Mouse (Mus musculus): ENCODE measurements at regions not wholly inside any gene's neighbourhood (a gene's known extent, or its start where the extent isn't known, plus 50 kb on each side); places are given as distances from the start of the nearest gene placed in this dataset.

DNA sequence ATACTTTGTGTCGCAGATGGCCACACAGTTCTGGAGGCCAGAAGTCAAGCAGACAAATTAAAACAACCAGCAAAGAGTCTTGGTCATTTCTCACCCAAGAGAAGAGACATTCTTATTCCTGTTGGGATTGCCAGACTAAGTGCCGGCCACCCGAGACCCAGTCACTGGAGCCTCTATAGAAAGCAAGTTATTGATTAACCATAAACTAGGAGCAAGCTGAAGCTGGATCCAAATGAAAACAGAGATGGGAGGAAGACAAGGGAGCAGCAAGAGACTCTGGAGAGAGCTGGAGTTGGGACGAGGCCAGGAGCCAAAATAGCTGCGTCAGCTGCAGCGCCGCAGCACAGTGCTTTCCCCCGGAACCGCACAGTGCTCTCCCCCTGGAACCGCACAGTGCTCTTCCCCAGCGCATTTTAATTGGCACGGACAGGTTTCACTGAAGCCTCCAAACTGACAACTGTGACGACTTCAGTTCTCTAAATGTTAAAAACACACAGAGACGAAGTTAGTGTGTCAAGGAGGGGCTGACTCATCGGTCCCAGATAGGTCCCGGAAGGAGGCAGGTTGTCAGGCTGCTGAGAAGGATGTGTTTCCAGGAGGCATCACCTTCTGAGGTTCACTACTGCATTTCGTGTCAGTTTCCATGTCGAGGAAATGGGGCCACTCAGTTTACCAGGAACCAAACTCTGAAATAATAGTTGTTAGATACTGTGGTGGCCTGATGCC is 350.6 kb upstream of the Trpc7 start:
- WGBS = 82% methylated on average over 18 of the region's 18 CpGs
- no peaks in the 10 kb centered on the region for H3K36me3 ChIP-seq

GRCm38 (mm10) chr13:57236917-57237316 is 341.1 kb upstream of the Trpc7 start:
- Histone ChIP-seq H3K4me2 (replicated peaks) (no peak overlapping the region), H3K4me3 (no peak overlapping the region), H3K27ac (replicated peaks) (no peak overlapping the region), H3K4me1 (peaks cover 6% of the 10 kb centered on the region), H3K27me3 (no peaks in the 10 kb centered on the region), H3K36me3 (no peaks in the 10 kb centered on the region), H3K9me3 (0 out of 2 replicates have a peak, but pooled peaks cover 3% of the 10 kb centered on the region), H3K9ac (replicated peaks) (no peak overlapping the region)
- no peak for ATAC-seq (ENCODE audit: low FRiP score, low read depth)
- 27% methylated on average over 4 of the region's 4 CpGs for WGBS

More for the DNA sequence above, 350.6 kb upstream of the Trpc7 start:
- ATAC-seq (ENCODE audit: low FRiP score, low read depth) = no peak
- Histone ChIP-seq H3K4me3 (no peak overlapping the region), H3K4me2 (replicated peaks) (no peak overlapping the region), H3K27me3 (no peaks in the 10 kb centered on the region), H3K9ac (replicated peaks) (no peak overlapping the region), H3K9me3 (no peaks in the 10 kb centered on the region), H3K4me1 (no peaks in the 10 kb centered on the region), H3K27ac (replicated peaks) (no peak overlapping the region)

DNA sequence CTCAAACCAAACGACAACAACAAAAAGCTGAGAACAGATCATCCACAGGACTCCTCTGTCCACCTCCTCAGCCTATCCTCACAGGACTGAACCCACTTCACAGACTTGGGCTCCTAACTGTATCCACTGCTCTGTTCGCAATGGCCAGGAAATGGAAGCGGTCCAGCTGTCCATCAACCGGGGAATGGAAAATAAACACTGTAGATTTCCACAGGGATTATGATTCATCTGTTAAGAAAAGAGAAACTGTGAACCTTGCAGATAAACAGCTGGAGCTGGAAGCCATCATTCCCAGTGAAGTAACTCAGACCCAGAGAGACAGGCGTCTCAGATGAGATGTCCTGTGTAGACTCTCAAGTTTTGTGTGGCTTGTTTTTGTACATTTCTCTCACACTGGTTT is 340.4 kb upstream of the Trpc7 start:
- H3K4me2 ChIP-seq (replicated peaks) = no peak overlapping the region
- no peak overlapping the region for H3K9ac ChIP-seq (replicated peaks)
- 0 out of 2 replicates have a peak, but pooled peaks cover 3% of the 10 kb centered on the region for H3K9me3 ChIP-seq
- ATAC-seq (ENCODE audit: low FRiP score, low read depth) = no peak
- H3K27ac ChIP-seq (replicated peaks) = no peak overlapping the region
- peaks cover 6% of the 10 kb centered on the region for H3K4me1 ChIP-seq
- H3K4me3 ChIP-seq = no peak overlapping the region
- H3K27me3 ChIP-seq = no peaks in the 10 kb centered on the region
- H3K36me3 ChIP-seq = no peaks in the 10 kb centered on the region
- whole genome bisulfite sequencing = 84% methylated on average over 5 of the region's 5 CpGs

GRCm38 (mm10) chr13:57232906-57233305 is 337.1 kb upstream of the Trpc7 start:
- H3K36me3 ChIP-seq = no peaks in the 10 kb centered on the region
- H3K27me3 ChIP-seq = no peaks in the 10 kb centered on the region
- H3K4me3 ChIP-seq = no peak overlapping the region
- H3K9me3 ChIP-seq = no peaks in the 10 kb centered on the region
- H3K4me1 ChIP-seq = peaks cover 6% of the 10 kb centered on the region
- 88% methylated on average over 5 of the region's 5 CpGs for WGBS
- no peak for ATAC-seq (ENCODE audit: low FRiP score, low read depth)
- no peak overlapping the region for H3K9ac ChIP-seq (replicated peaks)
- H3K27ac ChIP-seq (replicated peaks) = no peak overlapping the region
- no peak overlapping the region for H3K4me2 ChIP-seq (replicated peaks)

DNA sequence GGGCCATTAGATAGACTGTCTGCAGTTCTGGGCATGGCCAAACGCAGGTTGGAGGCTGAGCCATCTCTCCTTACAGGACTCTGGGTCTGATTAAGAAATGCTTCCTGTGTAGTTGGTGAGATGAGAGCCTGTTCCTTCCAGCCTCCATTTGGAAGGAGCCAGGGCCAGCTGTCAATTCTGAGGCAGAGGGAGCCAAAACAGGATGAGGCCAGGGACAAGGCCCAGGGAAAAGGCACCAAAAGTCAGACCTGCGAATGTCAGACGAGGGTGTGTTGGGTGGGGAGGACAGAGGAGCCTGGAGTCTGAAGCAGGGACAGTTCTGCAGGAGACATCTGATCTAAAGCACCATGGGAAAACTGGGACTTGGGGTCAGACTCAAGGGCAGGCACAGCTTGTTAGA is 335.9 kb upstream of the Trpc7 start:
- no peaks in the 10 kb centered on the region for H3K27me3 ChIP-seq
- H3K36me3 ChIP-seq = no peaks in the 10 kb centered on the region
- no peak overlapping the region for H3K4me3 ChIP-seq
- H3K4me1 ChIP-seq = peaks cover 1% of the 10 kb centered on the region
- no peak overlapping the region for H3K9ac ChIP-seq (replicated peaks)
- H3K9me3 ChIP-seq = no peaks in the 10 kb centered on the region
- H3K27ac ChIP-seq (replicated peaks) = no peak overlapping the region
- no peak for ATAC-seq (ENCODE audit: low FRiP score, low read depth)
- no peak overlapping the region for H3K4me2 ChIP-seq (replicated peaks)
- 68% methylated on average over 3 of the region's 3 CpGs for WGBS

DNA sequence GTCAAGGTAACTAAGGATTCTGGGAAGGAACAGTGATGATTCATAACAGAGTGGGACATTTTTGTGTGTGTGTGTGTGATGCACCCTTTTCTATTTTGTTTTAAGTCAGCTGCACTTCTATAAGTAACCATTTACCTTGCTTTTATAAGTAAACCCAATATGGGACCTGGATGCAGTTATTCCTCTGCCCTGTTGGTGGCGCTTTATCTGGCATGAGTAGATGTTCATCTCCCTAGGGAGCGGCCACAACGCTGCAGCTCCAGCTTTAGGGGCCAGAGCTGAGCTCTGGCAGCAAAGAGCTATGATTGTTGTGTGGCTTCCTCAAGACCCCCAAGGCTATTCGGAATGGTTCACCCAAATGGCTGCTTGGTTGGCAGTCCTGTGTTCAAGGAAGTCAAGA is 334.5 kb upstream of the Trpc7 start:
- H3K4me2 ChIP-seq (replicated peaks) = no peak overlapping the region
- ATAC-seq (ENCODE audit: low FRiP score, low read depth) = no peak
- no peak overlapping the region for H3K27ac ChIP-seq (replicated peaks)
- H3K27me3 ChIP-seq = no peaks in the 10 kb centered on the region
- H3K9me3 ChIP-seq = no peaks in the 10 kb centered on the region
- H3K4me1 ChIP-seq = no peaks in the 10 kb centered on the region
- WGBS = 59% methylated on average over 4 of the region's 4 CpGs
- H3K9ac ChIP-seq (replicated peaks) = no peak overlapping the region
- no peaks in the 10 kb centered on the region for H3K36me3 ChIP-seq
- no peak overlapping the region for H3K4me3 ChIP-seq

DNA sequence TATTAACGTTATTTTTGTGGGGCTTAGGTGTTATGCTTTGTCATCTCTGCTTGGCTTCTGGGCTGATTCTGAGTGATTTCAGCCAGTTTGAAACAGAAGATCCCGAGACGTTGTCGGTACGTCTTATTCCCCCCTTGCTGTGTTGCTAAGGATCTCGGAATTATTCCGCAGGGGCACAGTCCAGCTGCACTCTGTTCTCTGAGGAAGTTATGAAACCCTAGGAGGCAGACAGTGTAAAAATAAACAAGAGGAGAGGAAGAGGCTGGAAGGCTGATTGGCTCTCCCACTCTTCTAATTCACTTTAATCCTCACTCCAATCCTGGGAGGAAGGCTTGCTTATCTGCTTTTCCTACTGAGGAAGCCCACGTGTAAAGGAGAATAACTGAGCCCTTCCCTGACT is 325.3 kb upstream of the Trpc7 start:
- 66% methylated on average over 8 of the region's 8 CpGs for WGBS
- H3K27me3 ChIP-seq = no peaks in the 10 kb centered on the region
- no peak overlapping the region for H3K4me3 ChIP-seq
- no peaks in the 10 kb centered on the region for H3K9me3 ChIP-seq
- no peaks in the 10 kb centered on the region for H3K36me3 ChIP-seq
- peaks cover 8% of the 10 kb centered on the region for H3K4me1 ChIP-seq
- no peak overlapping the region for H3K9ac ChIP-seq (replicated peaks)
- H3K4me2 ChIP-seq (replicated peaks) = no peak overlapping the region
- no peak for ATAC-seq (ENCODE audit: low FRiP score, low read depth)
- no peak overlapping the region for H3K27ac ChIP-seq (replicated peaks)

DNA sequence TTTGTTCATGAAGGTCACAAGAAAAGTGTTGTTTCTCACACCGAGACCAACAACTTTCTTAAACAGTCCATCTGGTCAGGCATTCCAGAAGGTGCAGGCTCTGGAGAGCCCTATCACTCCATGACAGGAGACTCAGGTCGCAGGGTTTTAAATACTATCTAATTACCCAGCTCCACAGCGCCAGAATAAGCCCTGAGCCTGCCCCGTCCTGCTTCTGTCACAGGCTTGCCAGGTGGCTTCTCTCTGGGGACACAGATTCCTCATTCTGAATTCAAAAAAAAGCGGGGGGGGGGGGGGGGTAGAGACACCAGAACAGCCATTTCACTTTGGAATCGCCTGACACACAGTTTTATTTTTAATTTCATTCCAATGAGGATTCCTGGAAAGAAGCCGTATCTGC is 320.4 kb upstream of the Trpc7 start:
- WGBS = 18% methylated on average over 7 of the region's 7 CpGs
- Histone ChIP-seq H3K27ac (replicated peaks) (0 out of 2 replicates have a peak overlapping the region, but pooled peaks have one; percentile 30), H3K4me2 (replicated peaks) (no peak overlapping the region), H3K9ac (replicated peaks) (no peak overlapping the region), H3K36me3 (no peaks in the 10 kb centered on the region), H3K4me3 (no peak overlapping the region), H3K9me3 (no peaks in the 10 kb centered on the region), H3K27me3 (no peaks in the 10 kb centered on the region), H3K4me1 (peaks cover 15% of the 10 kb centered on the region)
- ATAC-seq (ENCODE audit: low FRiP score, low read depth) = no peak

DNA sequence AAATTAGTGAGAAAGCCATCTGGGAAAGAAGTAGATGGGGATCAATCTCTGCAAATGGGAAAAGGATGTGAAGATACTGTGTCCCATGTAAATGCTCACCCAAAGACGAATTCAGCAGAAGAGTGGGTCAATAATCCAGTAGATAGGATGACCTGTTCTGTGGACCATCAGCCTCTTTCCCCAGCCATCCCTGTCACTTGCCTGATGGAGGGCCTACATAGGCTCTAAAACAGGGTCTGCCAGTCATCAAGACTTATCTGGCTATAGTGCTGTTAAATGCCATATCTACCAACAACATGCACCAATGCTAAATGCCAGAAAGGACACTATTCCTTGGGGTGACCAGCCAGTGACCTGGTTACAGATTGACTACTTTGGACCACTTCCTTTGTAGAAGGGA is 316.5 kb upstream of the Trpc7 start:
- Histone ChIP-seq H3K4me3 (no peak overlapping the region), H3K36me3 (no peaks in the 10 kb centered on the region), H3K27ac (replicated peaks) (no peak overlapping the region), H3K4me1 (peaks cover 12% of the 10 kb centered on the region), H3K9ac (replicated peaks) (no peak overlapping the region), H3K9me3 (no peaks in the 10 kb centered on the region), H3K4me2 (replicated peaks) (no peak overlapping the region), H3K27me3 (no peaks in the 10 kb centered on the region)
- 76% methylated on average over 1 of the region's 1 CpGs for WGBS
- no peak for ATAC-seq (ENCODE audit: low FRiP score, low read depth)

DNA sequence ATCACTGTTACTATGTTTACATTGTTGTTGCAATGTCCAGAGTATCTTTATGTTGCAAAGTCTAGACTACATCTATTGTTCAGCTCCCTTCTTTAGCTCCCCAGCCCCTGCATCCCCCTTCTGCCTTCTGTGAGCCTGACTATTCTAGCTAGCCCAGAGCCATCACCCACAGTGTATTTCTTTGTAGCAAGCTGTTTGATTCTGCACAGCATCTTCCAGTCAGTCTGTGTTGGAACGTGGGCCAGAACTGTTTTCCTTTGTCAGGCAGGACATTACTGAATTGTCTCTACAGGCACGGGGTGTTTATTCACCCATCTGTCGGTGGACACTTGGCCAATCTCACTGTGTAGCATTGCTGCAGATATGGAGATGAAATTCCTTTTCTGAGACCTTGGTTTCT is 295.4 kb upstream of the Trpc7 start:
- Histone ChIP-seq H3K4me2 (replicated peaks) (no peak overlapping the region), H3K36me3 (no peaks in the 10 kb centered on the region), H3K9me3 (no peaks in the 10 kb centered on the region), H3K4me3 (no peak overlapping the region), H3K27me3 (peaks cover 3% of the 10 kb centered on the region; the same call in 1 of the 2 replicates), H3K4me1 (peaks cover 6% of the 10 kb centered on the region; the same call in 1 of the 2 replicates), H3K27ac (replicated peaks) (no peak overlapping the region), H3K9ac (replicated peaks) (no peak overlapping the region)
- ATAC-seq (ENCODE audit: low FRiP score, low read depth) = no peak
- WGBS = 74% methylated on average over 3 of the region's 3 CpGs

GRCm38 (mm10) chr13:57189246-57189645 is 293.5 kb upstream of the Trpc7 start:
- H3K36me3 ChIP-seq = no peaks in the 10 kb centered on the region
- 13% methylated on average over 3 of the region's 3 CpGs for WGBS
- H3K27ac ChIP-seq (replicated peaks) = no peak overlapping the region
- no peaks in the 10 kb centered on the region for H3K9me3 ChIP-seq
- peaks cover 3% of the 10 kb centered on the region for H3K27me3 ChIP-seq
- no peak overlapping the region for H3K4me3 ChIP-seq
- H3K4me2 ChIP-seq (replicated peaks) = no peak overlapping the region
- H3K4me1 ChIP-seq = peaks cover 6% of the 10 kb centered on the region; the same call in 1 of the 2 replicates
- no peak for ATAC-seq (ENCODE audit: low FRiP score, low read depth)
- H3K9ac ChIP-seq (replicated peaks) = no peak overlapping the region

- WGBS = 90% methylated on average over 2 of the region's 2 CpGs
- no peak overlapping the region for H3K9ac ChIP-seq (replicated peaks)
- H3K4me2 ChIP-seq (replicated peaks) = no peak overlapping the region
- H3K27me3 ChIP-seq = peaks cover 3% of the 10 kb centered on the region
- no peak for ATAC-seq (ENCODE audit: low FRiP score, low read depth)
- no peak overlapping the region for H3K27ac ChIP-seq (replicated peaks)
- no peak overlapping the region for H3K4me3 ChIP-seq
- no peaks in the 10 kb centered on the region for H3K9me3 ChIP-seq
- H3K4me1 ChIP-seq = peaks cover 6% of the 10 kb centered on the region; the same call in 1 of the 2 replicates
- no peaks in the 10 kb centered on the region for H3K36me3 ChIP-seq
These were observed 290.4 kb upstream of the Trpc7 start for GRCm38 (mm10) chr13:57186168-57186567.

DNA sequence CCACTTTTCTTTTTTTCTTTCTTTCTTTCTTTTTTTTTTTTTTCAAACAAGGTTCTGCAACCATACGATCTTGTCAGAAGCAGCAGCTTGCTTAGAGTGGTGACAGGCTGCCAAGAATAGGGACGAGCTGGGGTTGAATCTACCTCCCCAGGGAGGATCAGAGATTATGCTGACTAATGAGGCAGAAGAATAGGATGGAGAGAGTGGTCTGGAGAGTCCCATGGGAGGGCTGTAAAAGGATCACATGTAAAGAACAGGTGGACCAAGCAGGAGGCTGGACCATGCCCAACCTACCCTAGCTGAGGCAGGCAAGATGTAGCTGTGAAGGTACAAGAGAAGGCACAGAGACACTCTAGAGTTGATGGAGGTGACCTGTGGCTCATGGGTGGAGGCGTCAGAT is 274.4 kb upstream of the Trpc7 start:
- H3K27ac ChIP-seq (replicated peaks) = no peak overlapping the region
- no peak for ATAC-seq (ENCODE audit: low FRiP score, low read depth)
- no peaks in the 10 kb centered on the region for H3K36me3 ChIP-seq
- H3K27me3 ChIP-seq = 0 out of 2 replicates have a peak, but pooled peaks cover 5% of the 10 kb centered on the region
- no peak overlapping the region for H3K9ac ChIP-seq (replicated peaks)
- no peak overlapping the region for H3K4me3 ChIP-seq
- no peak overlapping the region for H3K4me2 ChIP-seq (replicated peaks)
- no peaks in the 10 kb centered on the region for H3K9me3 ChIP-seq
- 68% methylated on average over 3 of the region's 3 CpGs for WGBS
- H3K4me1 ChIP-seq = no peaks in the 10 kb centered on the region; the same call in 1 of the 2 replicates
